Mouse (Mus musculus) liver, postnatal 0 days (tissue): ENCODE measurements around the gene Ghitm.

ENCODE experiments used
- CTCF ChIP-seq: sonication (generic); IDR thresholded peaks from 2 replicates; pipeline ENCODE4 v1.5.1; 2016; ENCODE audit warnings: antibody characterized with exemption, low read depth
- EP300 ChIP-seq: IDR thresholded peaks from 2 replicates; pipeline ENCODE4 v1.6.1; 2016; ENCODE audit warnings: antibody characterized with exemption, low read depth, mild to moderate bottlenecking

- no peak for TF ChIP-seq CTCF
- peak; percentile 38; the same call in 1 of the 2 replicates for TF ChIP-seq EP300
Observed at GRCm38 (mm10) chr14:37164392-37165032, 29.4 kb upstream of the Ghitm start.
